Mouse (Mus musculus) thymus, adult 2 months (tissue): Measurements from ENCODE around the gene Padi6. TPM values are rescaled to one million over a fixed set of nuclear protein-coding genes. Genes with fewer than 3 reads are reported as not detected.

Experiments used
- DNase-seq: peaks from one replicate; pipeline ENCODE4 v3.0.0; 2021
- H3K27ac ChIP-seq: fragments of 200-500 bp; 2 replicates; pipeline ENCODE4 v1.5.1; 2012; ENCODE audit warnings: low read length, control low read depth; ENCODE audit not compliant: control insufficient read depth, insufficient read depth
- H3K27me3 ChIP-seq: fragments of 200-500 bp; 2 replicates; pipeline ENCODE4 v1.6.1; 2012; ENCODE audit warnings: mild to moderate bottlenecking, low read length, moderate library complexity, mixed read lengths; ENCODE audit not compliant: control insufficient read depth, insufficient read depth
- H3K36me3 ChIP-seq: fragments of 200-500 bp; 2 replicates; pipeline ENCODE4 v1.6.1; 2012; ENCODE audit warnings: mild to moderate bottlenecking, low read length, moderate library complexity; ENCODE audit not compliant: control insufficient read depth, insufficient read depth
- H3K4me1 ChIP-seq: fragments of 200-500 bp; replicated peaks from 2 replicates; pipeline ENCODE4 v1.6.1; 2012; ENCODE audit warnings: low read length; ENCODE audit not compliant: control insufficient read depth, insufficient read depth
- H3K4me3 ChIP-seq: fragments of 200-500 bp; 2 replicates; pipeline ENCODE4 v1.5.1; 2012; ENCODE audit warnings: mild to moderate bottlenecking, low read length, control low read depth, moderate library complexity; ENCODE audit not compliant: control insufficient read depth, insufficient read depth
- CTCF ChIP-seq: fragments of 200-500 bp; IDR thresholded peaks from 2 replicates; pipeline ENCODE4 v1.5.1; 2012; ENCODE audit warnings: mild to moderate bottlenecking, control low read depth, low read length, moderate library complexity, borderline replicate concordance; ENCODE audit not compliant: control insufficient read depth, poor library complexity, insufficient read depth; ENCODE audit errors: extremely low read depth
- POLR2A ChIP-seq: fragments of 200-500 bp; IDR thresholded peaks from 2 replicates; pipeline ENCODE4 v1.6.1; 2012; ENCODE audit warnings: mild to moderate bottlenecking, low read length, control low read depth, moderate library complexity; ENCODE audit not compliant: control insufficient read depth, poor library complexity, insufficient read depth; ENCODE audit errors: extremely low read depth
- whole genome bisulfite sequencing: fragments of 180-500 bp; shearing (Covaris S2); methylation state at CpG from one replicate; pipeline ENCODE4 v1.1.7; 2018; 5-methylcytosine and 5-hydroxymethylcytosine counted together
- polyA plus RNA-seq: library from polyadenylated mRNA; depleted of rRNA; stranded (reverse); fragments of >200 nt; gene quantifications from 2 replicates; pipeline ENCODE4 v1.2.3, GENCODE M21; 2012

Gene Padi6
- polyA plus RNA-seq, 1 experiment = 0.90 TPM

DNA sequence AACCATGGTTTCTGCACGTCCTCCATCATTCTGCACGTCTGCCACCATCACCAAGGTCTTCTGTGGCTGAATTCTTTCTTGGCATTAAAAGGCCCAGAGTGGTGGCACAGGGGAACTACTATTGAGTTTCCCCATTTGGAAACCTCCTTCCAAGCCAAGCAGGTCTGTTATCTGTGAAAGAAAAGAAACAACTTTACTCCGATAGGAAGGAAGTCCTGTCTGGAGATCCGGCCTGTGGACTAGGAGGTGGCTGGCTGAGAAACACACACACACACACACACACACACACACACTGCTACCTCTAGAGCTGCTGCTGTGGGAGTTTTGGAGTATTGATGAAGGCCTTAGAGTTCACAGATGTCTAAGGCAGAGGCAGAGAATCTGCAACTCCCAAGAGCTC, 48.9 kb downstream of the Padi6 start:
- TF ChIP-seq CTCF = no peak
- TF ChIP-seq POLR2A = no peak
- DNase-seq = no peak
- 63% methylated on average over 4 of the region's 4 CpGs for WGBS
- Histone ChIP-seq H3K4me1 (peaks cover 19% of the 10 kb centered on the region), H3K36me3 (no peaks in the 10 kb centered on the region), H3K27me3 (no peaks in the 10 kb centered on the region), H3K4me3 (no peak overlapping the region), H3K27ac (no peak overlapping the region)

DNA sequence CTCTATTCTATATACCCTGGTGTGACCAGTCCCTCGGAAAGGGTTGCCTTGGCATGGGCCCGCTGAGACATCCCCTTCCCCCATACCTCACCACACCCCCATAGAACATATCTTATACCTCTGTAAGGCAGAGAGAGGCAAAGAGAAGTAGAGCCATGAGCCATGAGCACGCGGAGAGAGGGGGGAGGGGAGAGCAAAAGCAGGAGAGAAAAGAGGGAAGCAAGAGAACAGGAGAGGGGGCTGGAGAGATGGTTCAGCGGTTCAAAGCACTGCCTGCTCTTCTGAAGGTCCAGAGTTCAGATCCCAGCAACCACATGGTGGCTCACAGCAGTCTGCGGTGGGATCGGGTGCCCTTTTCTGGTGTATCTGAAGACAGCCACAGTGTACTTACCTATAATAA, 51.0 kb downstream of the Padi6 start:
- peaks cover 19% of the 10 kb centered on the region for H3K4me1 ChIP-seq
- no peaks in the 10 kb centered on the region for H3K27me3 ChIP-seq
- 76% methylated on average over 7 of the region's 7 CpGs for WGBS
- H3K36me3 ChIP-seq = no peaks in the 10 kb centered on the region
- no peak for DNase-seq
- no peak overlapping the region for H3K27ac ChIP-seq
- H3K4me3 ChIP-seq = no peak overlapping the region
- TF ChIP-seq POLR2A (no peak), CTCF (no peak)

DNA sequence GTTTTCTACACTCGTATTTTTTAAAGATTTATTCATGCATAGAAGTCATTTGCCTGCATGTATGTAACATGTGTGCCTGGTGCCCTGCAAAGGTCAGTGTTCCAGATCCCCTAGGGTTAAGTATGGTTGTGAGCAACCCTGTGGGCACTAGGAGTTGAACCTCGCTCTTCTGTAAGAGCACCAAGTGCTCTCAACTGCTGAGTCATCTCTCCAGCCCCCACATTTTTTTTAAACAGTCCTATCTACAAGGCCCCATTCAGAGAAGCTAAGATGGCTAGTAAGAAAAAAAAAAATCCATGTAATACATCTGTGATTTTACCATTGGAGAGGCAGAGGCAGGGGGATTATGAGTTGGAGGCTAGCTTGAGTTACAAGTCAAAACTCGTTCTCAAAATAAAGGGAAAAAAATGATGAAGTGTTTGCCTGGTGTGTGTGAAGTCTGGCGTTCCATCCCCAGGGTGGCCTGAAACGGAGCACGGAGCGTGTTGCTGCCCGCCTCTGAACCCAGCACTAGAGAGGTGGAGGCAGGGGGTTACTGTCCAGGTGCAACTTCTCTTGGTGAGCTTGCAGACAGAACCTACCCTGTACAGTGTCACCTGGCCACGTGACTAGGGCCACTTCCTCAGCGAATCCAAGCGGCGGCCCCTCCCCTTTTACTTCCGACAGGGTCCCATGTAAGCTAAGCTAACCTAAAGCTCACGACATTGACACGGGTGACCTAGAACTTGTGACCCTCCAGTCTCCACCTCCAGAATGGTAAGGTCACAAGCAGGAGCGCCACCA, 52.4 kb downstream of the Padi6 start:
- no peak for TF ChIP-seq CTCF
- no peak for TF ChIP-seq POLR2A
- Histone ChIP-seq H3K27me3 (no peaks in the 10 kb centered on the region), H3K4me3 (peak overlapping the region; percentile 12; the same call in 1 of the 2 replicates), H3K27ac (peak overlapping the region; percentile 26; the same call in 1 of the 2 replicates), H3K36me3 (no peaks in the 10 kb centered on the region), H3K4me1 (peaks cover 19% of the 10 kb centered on the region)
- no peak for DNase-seq
- WGBS = 56% methylated on average over 16 of the region's 16 CpGs

DNA sequence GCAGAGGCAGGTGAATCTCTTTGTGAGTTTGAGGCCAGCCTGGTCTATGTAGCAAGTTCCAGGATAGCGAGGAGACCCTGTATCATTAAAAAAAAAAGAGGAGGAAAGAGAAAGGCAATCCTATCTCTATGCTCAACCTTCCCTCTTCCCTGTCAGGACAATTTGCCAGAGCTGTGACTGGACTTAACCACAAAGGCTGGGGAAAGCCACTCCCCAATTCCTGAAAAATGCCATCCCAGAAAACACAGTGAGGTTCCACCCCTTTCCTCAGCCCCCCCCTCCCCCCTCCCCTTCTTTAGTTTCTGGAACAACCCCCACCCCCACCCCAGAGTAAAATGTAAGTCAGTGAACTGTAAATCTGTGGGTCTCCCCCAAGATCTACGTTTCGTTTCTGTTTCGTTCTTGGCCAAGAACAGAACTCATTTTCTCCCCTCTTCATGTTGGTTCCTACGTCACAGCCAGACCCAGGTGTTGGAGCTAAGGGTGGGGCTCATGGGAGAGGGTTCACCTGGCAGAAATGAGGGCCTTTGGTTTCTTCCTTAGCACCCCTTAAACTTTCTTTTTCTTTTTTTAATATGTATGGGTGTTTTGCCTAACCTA, 53.5 kb downstream of the Padi6 start:
- no peak overlapping the region for H3K27ac ChIP-seq
- H3K36me3 ChIP-seq = no peaks in the 10 kb centered on the region
- peaks cover 30% of the 10 kb centered on the region for H3K4me1 ChIP-seq
- TF ChIP-seq POLR2A (no peak), CTCF (no peak)
- no peaks in the 10 kb centered on the region for H3K27me3 ChIP-seq
- 60% methylated on average over 5 of the region's 5 CpGs for WGBS
- no peak for DNase-seq
- no peak overlapping the region for H3K4me3 ChIP-seq

DNA sequence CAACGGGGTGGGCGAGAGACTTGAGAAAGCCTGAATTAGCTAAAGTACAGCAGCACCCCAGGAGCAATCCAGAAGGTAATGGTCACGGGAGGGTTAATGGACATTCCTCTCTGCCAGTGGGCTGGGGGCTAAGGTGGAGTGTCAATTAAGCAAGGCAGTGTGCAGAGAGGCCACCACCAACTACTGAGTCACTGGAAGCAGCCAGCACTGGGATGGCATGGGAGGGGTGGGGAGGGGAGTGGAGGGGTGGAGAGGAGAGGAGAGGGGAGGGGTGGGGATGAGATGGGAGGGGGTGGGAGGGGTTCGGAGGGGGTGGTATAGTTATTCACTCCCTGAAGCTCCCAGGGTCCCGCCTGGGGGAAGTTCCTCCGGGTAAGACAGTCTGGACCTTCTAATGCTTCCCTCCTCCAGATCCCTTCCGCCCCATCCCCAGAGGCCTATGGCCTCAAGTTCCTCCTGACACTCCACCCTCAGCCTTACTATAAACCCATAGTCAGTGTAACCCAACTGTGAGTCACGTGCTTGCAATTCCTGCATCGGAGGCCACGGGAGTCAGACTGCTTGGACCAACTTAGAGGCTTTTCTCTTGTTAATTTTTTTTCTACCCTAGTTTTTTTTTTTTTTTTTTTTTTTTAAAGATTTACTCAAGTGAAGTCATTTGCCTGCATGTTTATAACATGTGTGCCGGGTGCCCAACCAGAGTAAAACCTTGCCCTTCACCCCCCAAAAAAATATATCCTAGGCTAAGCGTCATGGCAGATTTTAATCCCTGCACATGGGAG, 54.2 kb downstream of the Padi6 start:
- Histone ChIP-seq H3K4me3 (no peak overlapping the region), H3K36me3 (no peaks in the 10 kb centered on the region), H3K27me3 (no peaks in the 10 kb centered on the region), H3K27ac (no peak overlapping the region), H3K4me1 (peaks cover 33% of the 10 kb centered on the region)
- WGBS = 90% methylated on average over 12 of the region's 12 CpGs
- TF ChIP-seq POLR2A = no peak
- no peak for DNase-seq

DNA sequence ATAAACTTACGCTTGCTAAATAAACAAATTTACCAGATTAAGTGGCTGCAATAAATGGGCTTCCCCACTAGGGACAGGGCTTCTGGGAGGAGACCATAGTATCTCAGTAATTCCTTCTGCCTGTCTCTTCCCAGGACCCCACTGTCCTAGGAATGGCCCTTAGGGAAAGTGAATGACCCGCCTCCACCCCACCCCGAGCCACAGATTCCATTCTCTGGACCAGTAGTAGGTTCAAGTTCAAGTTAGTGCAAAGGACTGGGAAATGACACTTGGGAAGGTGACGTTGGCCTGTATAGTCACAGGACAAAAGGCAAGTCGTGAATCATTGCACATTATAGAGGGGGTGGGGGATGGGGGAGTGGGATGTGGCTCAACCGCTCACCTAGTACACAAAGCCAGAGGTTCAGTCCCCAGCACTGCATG, 57.6 kb downstream of the Padi6 start:
- WGBS = 63% methylated on average over 6 of the region's 6 CpGs
- peaks cover 27% of the 10 kb centered on the region for H3K4me1 ChIP-seq

More for the DNA sequence above, 57.6 kb downstream of the Padi6 start:
- TF ChIP-seq CTCF (no peak), POLR2A (no peak)
- Histone ChIP-seq H3K27me3 (no peaks in the 10 kb centered on the region), H3K4me3 (no peak overlapping the region), H3K27ac (no peak overlapping the region), H3K36me3 (no peaks in the 10 kb centered on the region)
- no peak for DNase-seq
